Mouse (Mus musculus): ENCODE results near the gene Itprid2.

GRCm38 (mm10) chr2:79657062-79657461 lies 21.9 kb downstream of the Itprid2 start:
- TF ChIP-seq GATA1 (IDR thresholded peaks at IDR 0.05; ENCODE audit: low read length) (no peak), TAL1 (IDR thresholded peaks at IDR 0.05; ENCODE audit: low read length) (no peak)
